Mouse (Mus musculus): Measurements from ENCODE around the gene Sec24d. TPM values are rescaled to one million over a fixed set of nuclear protein-coding genes. Genes with fewer than 3 reads are reported as not detected.

Sec24d gene
- total RNA-seq, 1 experiment = 20.0 TPM

- TF ChIP-seq ZC3H11A (IDR thresholded peaks at IDR 0.05; ENCODE audit: borderline replicate concordance, low read depth, low read length) (no peak), CHD2 (IDR thresholded peaks at IDR 0.05; ENCODE audit: low read depth, low read length) (no peak), MAFK (IDR thresholded peaks at IDR 0.05; ENCODE audit: insufficient read depth, low read depth, low read length) (no peak), ZNF384 (IDR thresholded peaks at IDR 0.05; ENCODE audit: low read depth, low read length) (no peak), HCFC1 (IDR thresholded peaks at IDR 0.05; ENCODE audit: borderline replicate concordance, insufficient read depth, low read length) (no peak)
- DNase-seq (ENCODE audit: low read depth, low spot score) = no peak
- in situ Hi-C loops (cut with MboI; ENCODE audit: low sequenced_read_pairs in 2 of 2, unreplicated experiment in 2 of 2) = no loop called here
- H3K9me3 ChIP-seq (ENCODE audit: control insufficient read depth, insufficient read depth, low read depth, low read length) = no peaks in the 10 kb centered on the region
- H3K27ac ChIP-seq (ENCODE audit: insufficient read depth, low read depth, low read length, poor library complexity, severe bottlenecking) = no peak overlapping the region
- H3K4me3 ChIP-seq (ENCODE audit: insufficient read depth in 1 of 2, low read depth in 1 of 2, low read length in 2 of 2, poor library complexity in 1 of 2, severe bottlenecking in 1 of 2) = no peak overlapping the region
- H3K9ac ChIP-seq (ENCODE audit: insufficient read depth, low read depth, low read length, poor library complexity, severe bottlenecking) = no peak overlapping the region
- H3K4me1 ChIP-seq (ENCODE audit: control insufficient read depth in 2 of 2, insufficient read depth in 2 of 2, low read length in 2 of 2, poor library complexity in 1 of 2) = no peaks in the 10 kb centered on the region
- H3K36me3 ChIP-seq (ENCODE audit: control insufficient read depth, insufficient read depth, low read length, poor library complexity, severe bottlenecking) = no peaks in the 10 kb centered on the region
These were observed 29.8 kb upstream of the Sec24d start for GRCm38 (mm10) chr3:123237446-123237845.

GRCm38 (mm10) chr3:123244376-123244775 is 22.9 kb upstream of the Sec24d start:
- no peaks in the 10 kb centered on the region for H3K9me3 ChIP-seq (ENCODE audit: control insufficient read depth, insufficient read depth, low read depth, low read length)
- no peaks in the 10 kb centered on the region for H3K36me3 ChIP-seq (ENCODE audit: control insufficient read depth, insufficient read depth, low read length, poor library complexity, severe bottlenecking)
- TF ChIP-seq ZNF384 (IDR thresholded peaks at IDR 0.05; ENCODE audit: low read depth, low read length) = no peak
- no peak for TF ChIP-seq MAFK (IDR thresholded peaks at IDR 0.05; ENCODE audit: insufficient read depth, low read depth, low read length)
- no peak for TF ChIP-seq HCFC1 (IDR thresholded peaks at IDR 0.05; ENCODE audit: borderline replicate concordance, insufficient read depth, low read length)
- no peak for TF ChIP-seq CHD2 (IDR thresholded peaks at IDR 0.05; ENCODE audit: low read depth, low read length)
- no peak for TF ChIP-seq ZC3H11A (IDR thresholded peaks at IDR 0.05; ENCODE audit: borderline replicate concordance, low read depth, low read length)
- no peak overlapping the region for H3K27ac ChIP-seq (ENCODE audit: insufficient read depth, low read depth, low read length, poor library complexity, severe bottlenecking)
- H3K9ac ChIP-seq (ENCODE audit: insufficient read depth, low read depth, low read length, poor library complexity, severe bottlenecking) = no peak overlapping the region
- H3K4me3 ChIP-seq (ENCODE audit: insufficient read depth in 1 of 2, low read depth in 1 of 2, low read length in 2 of 2, poor library complexity in 1 of 2, severe bottlenecking in 1 of 2) = no peak overlapping the region
- DNase-seq (ENCODE audit: low read depth, low spot score) = no peak
- H3K4me1 ChIP-seq (ENCODE audit: control insufficient read depth in 2 of 2, insufficient read depth in 2 of 2, low read length in 2 of 2, poor library complexity in 1 of 2) = no peaks in the 10 kb centered on the region
- in situ Hi-C loops (cut with MboI; ENCODE audit: low sequenced_read_pairs in 2 of 2, unreplicated experiment in 2 of 2) = no loop called here

DNA sequence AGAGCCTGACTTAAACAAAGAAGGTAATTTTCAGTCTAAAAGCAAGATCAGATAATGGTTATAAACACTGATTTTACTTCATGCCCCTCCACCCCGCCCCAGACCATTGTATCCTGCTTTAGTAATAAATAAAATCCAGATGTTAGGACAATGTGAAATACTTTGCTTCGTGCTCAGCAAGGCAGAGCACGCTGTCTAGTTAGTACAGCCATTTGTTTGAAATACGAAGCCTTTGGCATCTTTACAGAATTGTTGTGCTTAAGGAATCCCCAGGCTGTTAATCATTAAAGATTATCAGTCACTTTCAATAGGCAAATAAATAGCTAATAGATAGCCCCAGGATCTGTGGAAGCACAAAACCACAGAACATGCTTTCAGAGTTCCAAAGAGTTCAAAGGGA is 21.6 kb upstream of the Sec24d start:
- in situ Hi-C loops (cut with MboI; ENCODE audit: low sequenced_read_pairs in 2 of 2, unreplicated experiment in 2 of 2) = no loop called here
- H3K4me3 ChIP-seq (ENCODE audit: insufficient read depth in 1 of 2, low read depth in 1 of 2, low read length in 2 of 2, poor library complexity in 1 of 2, severe bottlenecking in 1 of 2) = no peak overlapping the region
- no peak overlapping the region for H3K27ac ChIP-seq (ENCODE audit: insufficient read depth, low read depth, low read length, poor library complexity, severe bottlenecking)
- no peaks in the 10 kb centered on the region for H3K9me3 ChIP-seq (ENCODE audit: control insufficient read depth, insufficient read depth, low read depth, low read length)
- TF ChIP-seq MAFK (IDR thresholded peaks at IDR 0.05; ENCODE audit: insufficient read depth, low read depth, low read length) = no peak
- TF ChIP-seq HCFC1 (IDR thresholded peaks at IDR 0.05; ENCODE audit: borderline replicate concordance, insufficient read depth, low read length) = no peak
- no peak for TF ChIP-seq ZNF384 (IDR thresholded peaks at IDR 0.05; ENCODE audit: low read depth, low read length)
- no peak for DNase-seq (ENCODE audit: low read depth, low spot score)
- H3K36me3 ChIP-seq (ENCODE audit: control insufficient read depth, insufficient read depth, low read length, poor library complexity, severe bottlenecking) = no peaks in the 10 kb centered on the region
- H3K4me1 ChIP-seq (ENCODE audit: control insufficient read depth in 2 of 2, insufficient read depth in 2 of 2, low read length in 2 of 2, poor library complexity in 1 of 2) = no peaks in the 10 kb centered on the region
- H3K9ac ChIP-seq (ENCODE audit: insufficient read depth, low read depth, low read length, poor library complexity, severe bottlenecking) = no peak overlapping the region

DNA sequence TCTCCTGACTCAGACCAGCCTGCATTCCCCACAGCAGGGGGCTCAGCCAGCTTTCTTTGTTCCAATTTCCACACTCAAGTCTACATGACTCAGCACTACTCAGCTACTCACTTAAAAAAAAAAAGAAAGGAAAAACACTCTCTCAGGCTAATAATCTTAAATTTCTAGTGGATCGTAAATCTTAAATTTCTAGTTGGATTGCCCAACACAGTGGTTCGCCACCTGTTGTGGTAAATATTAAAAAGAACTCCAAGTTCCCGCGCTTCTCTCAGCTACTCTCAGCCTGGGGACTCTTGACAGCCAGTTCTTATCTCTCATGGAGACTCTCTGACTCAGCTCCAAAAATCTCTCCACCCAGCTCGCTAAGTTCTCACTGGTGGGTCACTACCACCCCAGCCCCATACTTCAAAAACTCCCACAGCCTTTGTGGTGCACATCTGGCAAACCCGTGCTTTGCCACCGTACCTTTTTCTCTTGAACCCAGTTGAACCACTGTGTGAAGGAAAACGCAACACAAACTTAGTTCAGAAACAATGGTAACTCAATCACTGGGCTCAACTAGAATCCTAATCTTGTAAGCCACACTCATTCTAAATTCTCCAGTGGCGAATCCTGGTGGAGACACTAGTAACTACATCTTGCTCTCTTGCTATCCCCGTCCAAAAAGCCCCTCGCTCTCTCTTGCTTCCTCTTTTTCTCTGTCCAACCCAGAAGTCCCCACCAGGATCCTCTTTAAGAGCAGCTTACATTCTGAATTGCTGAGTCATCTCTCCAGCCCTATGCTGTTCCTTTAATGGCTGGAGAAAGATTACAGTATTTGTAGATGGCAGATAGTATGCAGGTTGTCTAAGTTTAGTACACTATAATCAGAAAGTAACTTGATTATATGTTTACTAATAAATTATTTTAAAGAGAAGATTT is 10.8 kb upstream of the Sec24d start:
- Histone ChIP-seq H3K9me3 (ENCODE audit: control insufficient read depth, insufficient read depth, low read depth, low read length) (no peaks in the 10 kb centered on the region), H3K27ac (ENCODE audit: insufficient read depth, low read depth, low read length, poor library complexity, severe bottlenecking) (peak overlapping the region; percentile 94), H3K36me3 (ENCODE audit: control insufficient read depth, insufficient read depth, low read length, poor library complexity, severe bottlenecking) (no peaks in the 10 kb centered on the region), H3K9ac (ENCODE audit: insufficient read depth, low read depth, low read length, poor library complexity, severe bottlenecking) (peak overlapping the region; percentile 67; the same call in 1 of the 2 replicates), H3K4me3 (ENCODE audit: insufficient read depth in 1 of 2, low read depth in 1 of 2, low read length in 2 of 2, poor library complexity in 1 of 2, severe bottlenecking in 1 of 2) (peak overlapping the region; percentile 40 to 43), H3K4me1 (ENCODE audit: control insufficient read depth in 2 of 2, insufficient read depth in 2 of 2, low read length in 2 of 2, poor library complexity in 1 of 2) (0 out of 4 replicates have a peak, but pooled peaks cover 0 to 2% of the 10 kb centered on the region in 2 experiments)
- in situ Hi-C loops (cut with MboI; ENCODE audit: low sequenced_read_pairs in 2 of 2, unreplicated experiment in 2 of 2) = no loop called here
- TF ChIP-seq ZNF384 (IDR thresholded peaks at IDR 0.05; ENCODE audit: low read depth, low read length) (peak; percentile 91), MAFK (IDR thresholded peaks at IDR 0.05; ENCODE audit: insufficient read depth, low read depth, low read length) (peak; percentile 99), HCFC1 (IDR thresholded peaks at IDR 0.05; ENCODE audit: borderline replicate concordance, insufficient read depth, low read length) (no peak)
- peak; percentile 71 for DNase-seq (ENCODE audit: low read depth, low spot score)

All from ES-E14 (cell line).